Mouse (Mus musculus) lung, postnatal 0 days (tissue): ENCODE measurements around the gene Lrrc20. TPM values are rescaled to one million over a fixed set of nuclear protein-coding genes. Genes with fewer than 3 reads are reported as not detected.
A peak's percentile ranks its signal among the peaks of the same experiment; 100 is the strongest.

ENCODE experiments used
- ATAC-seq: fragments of 200-750 bp; cut with Nextera tagmentation; 2 replicates; pipeline ENCODE4 v1.8.0; 2017; ENCODE audit warnings: moderate library complexity
- DNase-seq: peaks from one replicate; pipeline ENCODE4 v3.0.0-alpha.2; 2016; ENCODE audit warnings: low spot score
- H3K27ac ChIP-seq: fragments of 300-500 bp; sonication (generic); 2 replicates; pipeline ENCODE4 v1.5.1; 2014; ENCODE audit warnings: antibody characterized with exemption, mild to moderate bottlenecking, low read length, mixed read lengths
- H3K27me3 ChIP-seq: fragments of 300-500 bp; sonication (generic); replicated peaks from 2 replicates; pipeline ENCODE4 v1.6.1; 2014; ENCODE audit warnings: low read length, mixed read lengths; ENCODE audit not compliant: insufficient read depth
- H3K36me3 ChIP-seq: fragments of 300-500 bp; sonication (generic); 2 replicates; pipeline ENCODE4 v1.6.1; 2014; ENCODE audit warnings: low read length, mixed read lengths; ENCODE audit not compliant: insufficient read depth
- H3K4me1 ChIP-seq: fragments of 300-500 bp; sonication (generic); 2 replicates; pipeline ENCODE4 v1.6.1; 2014; ENCODE audit warnings: antibody characterized with exemption, low read depth, low read length, mixed read lengths; ENCODE audit not compliant: insufficient read depth
- H3K4me2 ChIP-seq: fragments of 300-500 bp; sonication (generic); replicated peaks from 2 replicates; pipeline ENCODE4 v1.6.1; 2014; ENCODE audit warnings: low read depth, mild to moderate bottlenecking, low read length, moderate library complexity, mixed read lengths
- H3K4me3 ChIP-seq: fragments of 300-500 bp; sonication (generic); 2 replicates; pipeline ENCODE4 v1.5.1; 2014; ENCODE audit warnings: low read depth, low read length
- H3K9ac ChIP-seq: fragments of 300-500 bp; sonication (generic); replicated peaks from 2 replicates; pipeline ENCODE4 v1.6.1; 2014; ENCODE audit warnings: low read depth, mild to moderate bottlenecking
- H3K9me3 ChIP-seq: fragments of 300-500 bp; sonication (generic); 2 replicates; pipeline ENCODE4 v1.6.1; 2016; ENCODE audit warnings: low read length, mixed read lengths
- CTCF ChIP-seq: IDR thresholded peaks from 2 replicates; pipeline ENCODE4 v1.5.1; 2016; ENCODE audit warnings: antibody characterized with exemption, mild to moderate bottlenecking
- EP300 ChIP-seq: IDR thresholded peaks from 2 replicates; pipeline ENCODE4 v1.6.1; 2016; ENCODE audit warnings: antibody characterized with exemption, mild to moderate bottlenecking, control low read depth
- WGBS: fragments of 180-500 bp; shearing (Covaris S2); extraction: QIAGEN DNeasy Blood & Tissue Kit; methylation state at CpG from one replicate; pipeline ENCODE4 v1.1.7; 2014; 5-methylcytosine and 5-hydroxymethylcytosine counted together
- polyA plus RNA-seq: library from polyadenylated mRNA; unstranded; fragments of >200 nt; fragmentation: Nextera tagmentation; extraction: Ambion mirVana; gene quantifications from 2 replicates; pipeline ENCODE4 v1.2.1, GENCODE M21; 2015

The Lrrc20 gene
- polyA plus RNA-seq, 1 experiment from 2014 or later = 5.8 TPM

- TF ChIP-seq CTCF (no peak), EP300 (no peak)
- Histone ChIP-seq H3K4me1 (peaks cover 11% of the 10 kb centered on the region), H3K27me3 (0 out of 2 replicates have a peak, but pooled peaks cover 15% of the 10 kb centered on the region), H3K36me3 (no peaks in the 10 kb centered on the region), H3K4me3 (no peak overlapping the region), H3K27ac (no peak overlapping the region), H3K4me2 (no peak overlapping the region), H3K9me3 (no peaks in the 10 kb centered on the region), H3K9ac (no peak overlapping the region)
- DNase-seq (no peak), ATAC-seq (no peak)
- 28% methylated on average over 5 of the region's 5 CpGs for WGBS
Observed at GRCm38 (mm10) chr10:61624771-61625170, 149.2 kb downstream of the Lrrc20 start.

- peak overlapping the region; percentile 23 for H3K4me3 ChIP-seq
- WGBS = 3% methylated on average over 73 of the region's 74 CpGs
- H3K27ac ChIP-seq = no peak overlapping the region
- TF ChIP-seq CTCF = no peak
- TF ChIP-seq EP300 = no peak
- no peak overlapping the region for H3K9ac ChIP-seq
- H3K9me3 ChIP-seq = no peaks in the 10 kb centered on the region
- DNase-seq (no peak), ATAC-seq (0 out of 2 replicates have a peak, but pooled peaks have one; percentile 9)
- H3K27me3 ChIP-seq = 0 out of 2 replicates have a peak, but pooled peaks cover 15% of the 10 kb centered on the region
- H3K36me3 ChIP-seq = no peaks in the 10 kb centered on the region
- H3K4me2 ChIP-seq = peak overlapping the region; percentile 56
- H3K4me1 ChIP-seq = peaks cover 11% of the 10 kb centered on the region
Observed at GRCm38 (mm10) chr10:61625381-61626257, 150.0 kb downstream of the Lrrc20 start.

GRCm38 (mm10) chr10:61626551-61626950, 150.9 kb downstream of the Lrrc20 start:
- peaks cover 11% of the 10 kb centered on the region for H3K4me1 ChIP-seq
- 0 out of 2 replicates have a peak, but pooled peaks cover 15% of the 10 kb centered on the region for H3K27me3 ChIP-seq
- H3K4me3 ChIP-seq = no peak overlapping the region
- ATAC-seq (peak; percentile 27), DNase-seq (peak; percentile 48)
- 45% methylated on average over 3 of the region's 3 CpGs for WGBS
- H3K36me3 ChIP-seq = no peaks in the 10 kb centered on the region
- H3K9me3 ChIP-seq = no peaks in the 10 kb centered on the region
- TF ChIP-seq EP300 (no peak), CTCF (no peak)
- no peak overlapping the region for H3K4me2 ChIP-seq
- H3K27ac ChIP-seq = no peak overlapping the region
- H3K9ac ChIP-seq = no peak overlapping the region

- Histone ChIP-seq H3K9me3 (no peaks in the 10 kb centered on the region), H3K27me3 (0 out of 2 replicates have a peak, but pooled peaks cover 15% of the 10 kb centered on the region), H3K4me2 (no peak overlapping the region), H3K4me3 (no peak overlapping the region), H3K4me1 (peaks cover 11% of the 10 kb centered on the region), H3K27ac (peak overlapping the region; percentile 12; the same call in 1 of the 2 replicates), H3K9ac (no peak overlapping the region), H3K36me3 (no peaks in the 10 kb centered on the region)
- ATAC-seq (peak; percentile 77), DNase-seq (peak; percentile 69)
- WGBS = 32% methylated on average over 15 of the region's 15 CpGs
- TF ChIP-seq EP300 (peak; percentile 32; the same call in 1 of the 2 replicates), CTCF (no peak)
Observed at GRCm38 (mm10) chr10:61627195-61627937, 151.8 kb downstream of the Lrrc20 start.

- TF ChIP-seq EP300 (no peak), CTCF (no peak)
- H3K4me2 ChIP-seq = no peak overlapping the region
- H3K9ac ChIP-seq = no peak overlapping the region
- H3K4me3 ChIP-seq = no peak overlapping the region
- ATAC-seq (no peak), DNase-seq (no peak)
- no peaks in the 10 kb centered on the region for H3K36me3 ChIP-seq
- 59% methylated on average over 4 of the region's 4 CpGs for WGBS
- 0 out of 2 replicates have a peak, but pooled peaks cover 15% of the 10 kb centered on the region for H3K27me3 ChIP-seq
- H3K27ac ChIP-seq = 0 out of 2 replicates have a peak overlapping the region, but pooled peaks have one; percentile 12
- H3K9me3 ChIP-seq = no peaks in the 10 kb centered on the region
- peaks cover 11% of the 10 kb centered on the region for H3K4me1 ChIP-seq
Observed at GRCm38 (mm10) chr10:61627938-61628250, 152.3 kb downstream of the Lrrc20 start.

Other genes with a start within 250 kb of the Lrrc20 start
- gene Adamts14, start 202.4 kb upstream of the Lrrc20 start, polyA plus RNA-seq = 1.5 and 1.8 TPM in 2 replicates
- 0.08 and 0.17 TPM in 2 replicates for gene Prf1, start 178.0 kb upstream of the Lrrc20 start, polyA plus RNA-seq
- 30.4 and 36.0 TPM in 2 replicates for gene Pald1, start 92.3 kb upstream of the Lrrc20 start, polyA plus RNA-seq
- 0.37 TPM in 2 replicates for gene Nodal, start 57.8 kb upstream of the Lrrc20 start, polyA plus RNA-seq
- gene Eif4ebp2, start 23.1 kb upstream of the Lrrc20 start, polyA plus RNA-seq = 61.3 and 62.5 TPM in 2 replicates
- gene Npffr1, start 119.7 kb downstream of the Lrrc20 start, polyA plus RNA-seq = 0.19 and 0.54 TPM in 2 replicates
- gene Ppa1, start 172.8 kb downstream of the Lrrc20 start, polyA plus RNA-seq = 39.8 and 40.1 TPM in 2 replicates
- gene Sar1a, start 204.5 kb downstream of the Lrrc20 start, polyA plus RNA-seq = 184 and 185 TPM in 2 replicates
- 18.3 and 20.8 TPM in 2 replicates for gene Tysnd1, start 219.7 kb downstream of the Lrrc20 start, polyA plus RNA-seq
- gene Aifm2, start 239.5 kb downstream of the Lrrc20 start, polyA plus RNA-seq = 15.3 and 15.8 TPM in 2 replicates